Mouse (Mus musculus): ENCODE data around the gene Cacna2d2.

DNA sequence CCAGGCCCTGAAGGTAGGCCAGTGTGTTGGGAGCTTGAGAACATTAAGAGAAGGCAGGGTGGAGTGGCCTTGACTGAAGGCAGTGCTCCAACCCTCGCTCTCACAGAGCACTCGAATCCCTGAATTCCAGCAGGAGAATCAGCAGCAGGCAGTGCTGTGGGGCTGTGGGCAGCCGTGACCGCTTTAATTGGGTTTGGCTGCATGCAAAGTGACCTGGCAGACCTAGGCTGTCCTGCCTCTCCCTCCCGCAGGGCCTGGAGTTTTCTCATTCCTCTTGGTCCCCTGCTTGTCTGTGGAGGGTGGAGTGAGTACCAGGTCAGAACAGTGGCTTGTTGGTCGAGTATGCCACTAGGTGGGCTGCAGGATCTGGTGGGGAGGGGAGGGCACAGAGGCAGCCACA lies 66.2 kb downstream of the Cacna2d2 start:
- TF ChIP-seq CTCF (IDR thresholded peaks at IDR 0.05; ENCODE audit: insufficient read depth, low read length) (no peak), POLR2A (IDR thresholded peaks at IDR 0.05; ENCODE audit: borderline replicate concordance, extremely low read depth, low read depth, low read length) (no peak)
